Mouse (Mus musculus) heart, embryonic 13.5 days (tissue): ENCODE measurements around the gene Mllt11. TPM values are rescaled to one million over a fixed set of nuclear protein-coding genes. Genes with fewer than 3 reads are reported as not detected.

ENCODE experiments used
- ATAC-seq: fragments of 200-750 bp; cut with Nextera tagmentation; 2 replicates; pipeline ENCODE4 v1.8.0; 2017; ENCODE audit warnings: moderate TSS enrichment; ENCODE audit not compliant: insufficient number of reproducible peaks, low FRiP score, low TSS enrichment; ENCODE audit errors: extremely low read depth
- H3K27ac ChIP-seq: fragments of 300-500 bp; sonication (generic); replicated peaks from 2 replicates; pipeline ENCODE4 v1.5.1; 2015; ENCODE audit warnings: moderate library complexity, mild to moderate bottlenecking, inconsistent platforms
- H3K27me3 ChIP-seq: fragments of 300-500 bp; sonication (generic); replicated peaks from 2 replicates; pipeline ENCODE4 v1.6.1; 2015; ENCODE audit warnings: mild to moderate bottlenecking, inconsistent platforms
- H3K36me3 ChIP-seq: fragments of 300-500 bp; sonication (generic); 2 replicates; pipeline ENCODE4 v1.6.1; 2015; ENCODE audit warnings: mild to moderate bottlenecking, inconsistent platforms
- H3K4me1 ChIP-seq: fragments of 300-500 bp; sonication (generic); 2 replicates; pipeline ENCODE4 v1.6.1; 2015; ENCODE audit warnings: inconsistent platforms
- H3K4me2 ChIP-seq: fragments of 300-500 bp; sonication (generic); 2 replicates; pipeline ENCODE4 v1.6.1; 2015; ENCODE audit warnings: inconsistent platforms, mild to moderate bottlenecking, moderate library complexity
- H3K4me3 ChIP-seq: fragments of 300-500 bp; sonication (generic); 2 replicates; pipeline ENCODE4 v1.5.1; 2015; ENCODE audit warnings: moderate library complexity, mild to moderate bottlenecking, inconsistent platforms
- H3K9ac ChIP-seq: fragments of 300-500 bp; sonication (generic); 2 replicates; pipeline ENCODE4 v1.6.1; 2015; ENCODE audit warnings: inconsistent platforms, mild to moderate bottlenecking, moderate library complexity
- H3K9me3 ChIP-seq: fragments of 300-500 bp; sonication (generic); 2 replicates; pipeline ENCODE4 v1.6.1; 2016; ENCODE audit warnings: inconsistent platforms
- WGBS: fragments of 180-500 bp; shearing (Covaris S2); methylation state at CpG from one replicate; pipeline ENCODE4 v1.1.7; 2015; ENCODE audit warnings: mixed read lengths; 5-methylcytosine and 5-hydroxymethylcytosine counted together
- polyA plus RNA-seq: library from polyadenylated mRNA; unstranded; fragments of >200 nt; fragmentation: Nextera tagmentation; extraction: Ambion mirVana; gene quantifications from 2 replicates; pipeline ENCODE4 v1.2.1, GENCODE M21; 2015

Mllt11 gene
- 11.0 and 11.5 TPM in 2 replicates for polyA plus RNA-seq

GRCm38 (mm10) chr3:95231298-95232221 is at the start of gene Mllt11:
TSS of gene Mllt11 (minus strand) at chr3:95232171.
- H3K27me3 ChIP-seq, result no peaks in the 10 kb centered on the region
- 66% methylated on average over 13 of the region's 13 CpGs for WGBS
- peaks cover 48% of the 10 kb centered on the region for H3K4me1 ChIP-seq
- H3K4me3 ChIP-seq, result peak within 1 kb of the TSS; percentile 83
- peak within 1 kb of the TSS; percentile 78 for H3K4me2 ChIP-seq
- H3K9ac ChIP-seq, result peak within 1 kb of the TSS; percentile 93
- no peak for ATAC-seq
- peak within 1 kb of the TSS; percentile 97 for H3K27ac ChIP-seq
- H3K36me3 ChIP-seq, result peaks cover 52% of the 10 kb centered on the region
- H3K9me3 ChIP-seq, result no peaks in the 10 kb centered on the region

GRCm38 (mm10) chr3:95281216-95282126 is 49.5 kb upstream of the Mllt11 start, which contains the start of the genes Mindy1 and Prune1:
TSS of gene Mindy1 (plus strand) at chr3:95281345.
TSS of gene Prune1 (minus strand) at chr3:95282076.
- Histone ChIP-seq H3K27ac (peak within 1 kb of the TSS; percentile 99), H3K4me3 (peak within 1 kb of the TSS; percentile 86), H3K4me1 (peaks cover 44% of the 10 kb centered on the region), H3K36me3 (0 out of 2 replicates have a peak, but pooled peaks cover 4% of the 10 kb centered on the region), H3K4me2 (peak within 1 kb of the TSS; percentile 92), H3K9me3 (no peaks in the 10 kb centered on the region), H3K27me3 (no peaks in the 10 kb centered on the region), H3K9ac (peak within 1 kb of the TSS; percentile 96)
- under 1% methylated on average over 52 of the region's 53 CpGs for WGBS
- ATAC-seq, result peak; percentile 84

GRCm38 (mm10) chr3:95280747-95281146 is 48.8 kb upstream of the Mllt11 start:
- Histone ChIP-seq H3K4me1 (peaks cover 49% of the 10 kb centered on the region), H3K36me3 (peaks cover 4% of the 10 kb centered on the region; the same call in 1 of the 2 replicates), H3K27ac (peak overlapping the region; percentile 93), H3K4me2 (peak overlapping the region; percentile 92), H3K4me3 (peak overlapping the region; percentile 86), H3K27me3 (no peaks in the 10 kb centered on the region), H3K9me3 (no peaks in the 10 kb centered on the region), H3K9ac (peak overlapping the region; percentile 96)
- 14% methylated on average over 8 of the region's 8 CpGs for WGBS
- ATAC-seq, result no peak

- no peak overlapping the region for H3K4me3 ChIP-seq
- peak overlapping the region; percentile 49 for H3K27ac ChIP-seq
- H3K27me3 ChIP-seq, result no peaks in the 10 kb centered on the region
- H3K9ac ChIP-seq, result no peak overlapping the region
- peaks cover 47% of the 10 kb centered on the region for H3K4me1 ChIP-seq
- no peaks in the 10 kb centered on the region for H3K9me3 ChIP-seq
- H3K4me2 ChIP-seq, result no peak overlapping the region
- whole genome bisulfite sequencing, result 54% methylated on average over 1 of the region's 1 CpGs
- H3K36me3 ChIP-seq, result peaks cover 11% of the 10 kb centered on the region; the same call in 1 of the 2 replicates
- ATAC-seq, result no peak
Observed at GRCm38 (mm10) chr3:95277149-95277551, 45.2 kb upstream of the Mllt11 start.

GRCm38 (mm10) chr3:95276428-95276934 is 44.5 kb upstream of the Mllt11 start:
- no peaks in the 10 kb centered on the region for H3K27me3 ChIP-seq
- peaks cover 11% of the 10 kb centered on the region; the same call in 1 of the 2 replicates for H3K36me3 ChIP-seq
- no peak for ATAC-seq
- H3K9me3 ChIP-seq, result no peaks in the 10 kb centered on the region
- peak overlapping the region; percentile 49 for H3K27ac ChIP-seq
- WGBS, result 73% methylated on average over 5 of the region's 5 CpGs
- H3K4me3 ChIP-seq, result no peak overlapping the region
- 0 out of 2 replicates have a peak overlapping the region, but pooled peaks have one; percentile 1 for H3K9ac ChIP-seq
- H3K4me1 ChIP-seq, result peaks cover 46% of the 10 kb centered on the region
- H3K4me2 ChIP-seq, result no peak overlapping the region

- no peak overlapping the region for H3K4me2 ChIP-seq
- WGBS, result 57% methylated on average over 6 of the region's 6 CpGs
- ATAC-seq, result no peak; the same call in 1 of the 2 replicates
- H3K27me3 ChIP-seq, result no peaks in the 10 kb centered on the region
- H3K4me1 ChIP-seq, result peaks cover 44% of the 10 kb centered on the region
- peaks cover 11% of the 10 kb centered on the region; the same call in 1 of the 2 replicates for H3K36me3 ChIP-seq
- H3K27ac ChIP-seq, result 0 out of 2 replicates have a peak overlapping the region, but pooled peaks have one; percentile 12
- H3K4me3 ChIP-seq, result no peak overlapping the region
- H3K9ac ChIP-seq, result no peak overlapping the region
- H3K9me3 ChIP-seq, result no peaks in the 10 kb centered on the region
Observed at GRCm38 (mm10) chr3:95275161-95275560, 43.2 kb upstream of the Mllt11 start.

GRCm38 (mm10) chr3:95274453-95274852 is 42.5 kb upstream of the Mllt11 start:
- 92% methylated on average over 4 of the region's 4 CpGs for WGBS
- H3K36me3 ChIP-seq, result peaks cover 15% of the 10 kb centered on the region; the same call in 1 of the 2 replicates
- H3K9ac ChIP-seq, result no peak overlapping the region
- no peaks in the 10 kb centered on the region for H3K27me3 ChIP-seq
- no peak overlapping the region for H3K27ac ChIP-seq
- no peak overlapping the region for H3K4me3 ChIP-seq
- H3K4me2 ChIP-seq, result no peak overlapping the region
- no peak for ATAC-seq
- H3K4me1 ChIP-seq, result peaks cover 51% of the 10 kb centered on the region
- H3K9me3 ChIP-seq, result no peaks in the 10 kb centered on the region

- H3K4me3 ChIP-seq, result no peak overlapping the region
- ATAC-seq, result no peak
- no peaks in the 10 kb centered on the region for H3K9me3 ChIP-seq
- H3K27ac ChIP-seq, result no peak overlapping the region
- H3K36me3 ChIP-seq, result peaks cover 23% of the 10 kb centered on the region; the same call in 1 of the 2 replicates
- H3K4me1 ChIP-seq, result peaks cover 55% of the 10 kb centered on the region
- no peaks in the 10 kb centered on the region for H3K27me3 ChIP-seq
- H3K9ac ChIP-seq, result no peak overlapping the region
- WGBS, result 83% methylated on average over 5 of the region's 5 CpGs
- no peak overlapping the region for H3K4me2 ChIP-seq
Observed at GRCm38 (mm10) chr3:95273471-95273870, 41.5 kb upstream of the Mllt11 start.

- Histone ChIP-seq H3K4me1 (peaks cover 35% of the 10 kb centered on the region), H3K9ac (0 out of 2 replicates have a peak overlapping the region, but pooled peaks have one; percentile 34), H3K36me3 (peaks cover 45% of the 10 kb centered on the region), H3K4me3 (no peak overlapping the region), H3K9me3 (no peaks in the 10 kb centered on the region), H3K27ac (no peak overlapping the region), H3K27me3 (no peaks in the 10 kb centered on the region), H3K4me2 (no peak overlapping the region)
- no peak for ATAC-seq
- 75% methylated on average over 12 of the region's 12 CpGs for WGBS
Observed at GRCm38 (mm10) chr3:95270766-95271364, 38.9 kb upstream of the Mllt11 start.

GRCm38 (mm10) chr3:95269789-95270188 is 37.8 kb upstream of the Mllt11 start:
- Histone ChIP-seq H3K4me2 (no peak overlapping the region), H3K27me3 (no peaks in the 10 kb centered on the region), H3K4me3 (no peak overlapping the region), H3K4me1 (peaks cover 26% of the 10 kb centered on the region), H3K27ac (no peak overlapping the region), H3K36me3 (peaks cover 52% of the 10 kb centered on the region), H3K9me3 (no peaks in the 10 kb centered on the region), H3K9ac (no peak overlapping the region)
- ATAC-seq, result no peak
- WGBS, result 77% methylated on average over 5 of the region's 5 CpGs
